Mouse (Mus musculus) bone marrow macrophage, adult 2 months (primary cell): ENCODE results near the gene Fgf12.

Source experiments
- CTCF ChIP-seq: IDR thresholded peaks from 2 replicates; pipeline ENCODE4 v1.5.1; 2012; ENCODE audit warnings: low read depth, mild to moderate bottlenecking, low read length, moderate library complexity
- POLR2A ChIP-seq: IDR thresholded peaks from 2 replicates; pipeline ENCODE4 v1.6.1; 2012; ENCODE audit warnings: mild to moderate bottlenecking, low read depth, low read length, borderline replicate concordance

- TF ChIP-seq CTCF = no peak
- TF ChIP-seq POLR2A = no peak
Measured at GRCm38 (mm10) chr16:28350624-28351023, 402.2 kb downstream of the Fgf12 start.
